Mouse (Mus musculus) CH12.LX (cell line): ENCODE measurements at regions not wholly inside any gene's neighbourhood (a gene's known extent, or its start where the extent isn't known, plus 50 kb on each side); places are given as distances from the start of the nearest gene placed in this dataset.

ENCODE experiments used
- DNase-seq: peaks from one replicate; pipeline ENCODE4 v3.0.0-alpha.2; 2013; ENCODE audit errors: extremely low read depth
- H3K27ac ChIP-seq: 2 replicates; pipeline ENCODE4 v1.5.1; 2012; ENCODE audit warnings: low read depth, mild to moderate bottlenecking, control low read depth, moderate library complexity; ENCODE audit not compliant: insufficient read depth
- H3K27me3 ChIP-seq: replicated peaks from 2 replicates; pipeline ENCODE3; 2012; ENCODE audit warnings: inconsistent platforms
- H3K36me3 ChIP-seq, 2 experiments: replicated peaks in 1 of 2; 2 replicates each; pipeline versions ENCODE3 to v1.6.1; 2012; ENCODE audit warnings: inconsistent platforms in 1 of 2, low read length in 1 of 2, mild to moderate bottlenecking in 1 of 2, mixed read lengths in 1 of 2, moderate library complexity in 1 of 2; ENCODE audit not compliant: control insufficient read depth in 1 of 2, insufficient read depth in 1 of 2
- H3K4me1 ChIP-seq, 2 experiments: 2 replicates each; pipeline ENCODE4 v1.6.1; 2012; ENCODE audit warnings: inconsistent platforms in 1 of 2, moderate library complexity in 1 of 2; ENCODE audit not compliant: insufficient read depth in 2 of 2, control insufficient read depth in 1 of 2
- H3K4me2 ChIP-seq: 2 replicates; pipeline ENCODE4 v1.6.1; 2012; ENCODE audit warnings: low read depth, mild to moderate bottlenecking, control low read depth; ENCODE audit not compliant: poor library complexity, insufficient read depth, severe bottlenecking
- H3K4me3 ChIP-seq, 3 experiments: fragments of 150-350 bp in 1 of 3; sonication (generic) in 1 of 3; replicated peaks in 1 of 3; 2 replicates each; pipeline versions ENCODE3 to v1.5.1; 2011 to 2012; ENCODE audit warnings: low read depth in 2 of 3, low read length in 2 of 3, mild to moderate bottlenecking in 2 of 3, moderate library complexity in 2 of 3, control low read depth in 1 of 3, improper control_type of control experiment in 1 of 3, inconsistent platforms in 1 of 3, mixed read lengths in 1 of 3; ENCODE audit not compliant: poor library complexity in 1 of 3
- H3K79me2 ChIP-seq: replicated peaks from 2 replicates; pipeline ENCODE4 v1.6.1; 2012; ENCODE audit warnings: mild to moderate bottlenecking, moderate library complexity; ENCODE audit not compliant: control insufficient read depth, poor library complexity, insufficient read depth, severe bottlenecking; ENCODE audit errors: extremely low read depth
- H3K9ac ChIP-seq: 2 replicates; pipeline ENCODE4 v1.6.1; 2012; ENCODE audit warnings: low read depth, mild to moderate bottlenecking, control low read depth, moderate library complexity; ENCODE audit not compliant: insufficient read depth
- H3K9me3 ChIP-seq: replicated peaks from 2 replicates; pipeline ENCODE3; 2012; ENCODE audit warnings: low read length, inconsistent platforms, mixed read lengths
- BHLHE40 ChIP-seq: IDR thresholded peaks from 2 replicates; pipeline ENCODE4 v1.6.1; 2011; ENCODE audit warnings: mild to moderate bottlenecking, low read depth, low read length, improper control_type of control experiment
- CHD1 ChIP-seq: IDR thresholded peaks from 2 replicates; pipeline ENCODE4 v1.6.1; 2012; ENCODE audit warnings: low read depth, low read length, improper control_type of control experiment, inconsistent platforms
- E2F4 ChIP-seq: IDR thresholded peaks from 2 replicates; pipeline ENCODE4 v1.6.1; 2011; ENCODE audit warnings: low read depth, low read length, improper control_type of control experiment; ENCODE audit not compliant: insufficient replicate concordance
- ETS1 ChIP-seq: conservative IDR thresholded peaks from 2 replicates; pipeline ENCODE4 v1.6.1; 2012; ENCODE audit warnings: low read depth, mild to moderate bottlenecking, inconsistent platforms, low read length, improper control_type of control experiment, moderate library complexity
- GABPA ChIP-seq: IDR thresholded peaks from 2 replicates; pipeline ENCODE4 v1.6.1; 2012; ENCODE audit warnings: low read depth, low read length, improper control_type of control experiment, inconsistent platforms; ENCODE audit not compliant: insufficient replicate concordance
- HCFC1 ChIP-seq: IDR thresholded peaks from 2 replicates; pipeline ENCODE4 v1.6.1; 2012; ENCODE audit warnings: low read depth, mild to moderate bottlenecking, inconsistent platforms, low read length, improper control_type of control experiment
- JUN ChIP-seq: IDR thresholded peaks from 2 replicates; pipeline ENCODE4 v1.6.1; 2011; ENCODE audit warnings: low read depth, mild to moderate bottlenecking, low read length, improper control_type of control experiment, moderate library complexity; ENCODE audit not compliant: insufficient read depth
- JUND ChIP-seq: conservative IDR thresholded peaks from 2 replicates; pipeline ENCODE4 v1.6.1; 2011; ENCODE audit warnings: low read depth, low read length, improper control_type of control experiment
- KAT2A ChIP-seq: IDR thresholded peaks from 2 replicates; pipeline ENCODE4 v1.6.1; 2012; ENCODE audit warnings: low read length, improper control_type of control experiment, inconsistent platforms; ENCODE audit not compliant: insufficient replicate concordance
- MAX ChIP-seq: IDR thresholded peaks from 2 replicates; pipeline ENCODE4 v1.6.1; 2011; ENCODE audit warnings: low read length, improper control_type of control experiment
- MXI1 ChIP-seq: IDR thresholded peaks from 2 replicates; pipeline ENCODE4 v1.6.1; 2011; ENCODE audit warnings: mild to moderate bottlenecking, low read depth, low read length, improper control_type of control experiment
- MYC ChIP-seq: IDR thresholded peaks from 2 replicates; pipeline ENCODE4 v1.6.1; 2011; ENCODE audit warnings: low read depth, mild to moderate bottlenecking, improper control_type of control experiment, low read length
- NRF1 ChIP-seq: IDR thresholded peaks from 2 replicates; pipeline ENCODE4 v1.6.1; 2014; ENCODE audit warnings: low read depth, mild to moderate bottlenecking, inconsistent platforms, low read length, improper control_type of control experiment, moderate library complexity
- PAX5 ChIP-seq: IDR thresholded peaks from 2 replicates; pipeline ENCODE4 v1.6.1; 2012; ENCODE audit warnings: low read length, inconsistent platforms, mixed read lengths
- POLR2A ChIP-seq: IDR thresholded peaks from 2 replicates; pipeline ENCODE4 v1.6.1; 2011; ENCODE audit warnings: low read depth, mild to moderate bottlenecking, improper control_type of control experiment, low read length
- POLR2AphosphoS2 ChIP-seq: IDR thresholded peaks from 2 replicates; pipeline ENCODE4 v1.6.1; 2011; ENCODE audit warnings: low read depth, low read length, improper control_type of control experiment
- RAD21 ChIP-seq: IDR thresholded peaks from 2 replicates; pipeline ENCODE4 v1.6.1; 2011; ENCODE audit warnings: low read depth, mild to moderate bottlenecking, low read length, improper control_type of control experiment, moderate library complexity
- RCOR1 ChIP-seq: conservative IDR thresholded peaks from 2 replicates; pipeline ENCODE4 v1.6.1; 2012; ENCODE audit warnings: low read depth, mild to moderate bottlenecking, inconsistent platforms, low read length, improper control_type of control experiment
- SIN3A ChIP-seq: IDR thresholded peaks from 2 replicates; pipeline ENCODE4 v1.6.1; 2012; ENCODE audit warnings: low read length, improper control_type of control experiment, inconsistent platforms
- TBP ChIP-seq: conservative IDR thresholded peaks from 2 replicates; pipeline ENCODE4 v1.6.1; 2011; ENCODE audit warnings: low read depth, low read length, improper control_type of control experiment
- UBTF ChIP-seq: IDR thresholded peaks from 2 replicates; pipeline ENCODE4 v1.6.1; 2012; ENCODE audit warnings: low read depth, mild to moderate bottlenecking, inconsistent platforms, low read length, improper control_type of control experiment, moderate library complexity
- USF2 ChIP-seq: conservative IDR thresholded peaks from 2 replicates; pipeline ENCODE4 v1.6.1; 2011; ENCODE audit warnings: low read depth, low read length, improper control_type of control experiment
- ZC3H11A ChIP-seq: IDR thresholded peaks from 2 replicates; pipeline ENCODE4 v1.6.1; 2012; ENCODE audit warnings: low read depth, mild to moderate bottlenecking, inconsistent platforms, low read length, improper control_type of control experiment
- ZKSCAN1 ChIP-seq: IDR thresholded peaks from 2 replicates; pipeline ENCODE4 v1.6.1; 2012; ENCODE audit warnings: low read depth, inconsistent platforms, low read length, improper control_type of control experiment, borderline replicate concordance
- ZMIZ1 ChIP-seq: IDR thresholded peaks from 2 replicates; pipeline ENCODE4 v1.6.1; 2012; ENCODE audit warnings: low read depth, mild to moderate bottlenecking, inconsistent platforms, low read length, improper control_type of control experiment
- dilution Hi-C: fragments of 300-500 bp; cut with MboI; formaldehyde crosslinking; loops from 2 replicates; pipeline ENCODE4 v1.14.3; 2020; ENCODE audit warnings: low sequenced_read_pairs; ENCODE audit not compliant: extremely low pct_unique_long_range_greater_than_20kb, extremely low pct_ligation_motif_present
- in situ Hi-C: fragments of 300-500 bp; cut with MboI; formaldehyde crosslinking; loops from 3 replicates; pipeline ENCODE4 v1.14.3; 2019; ENCODE audit warnings: low sequenced_read_pairs, low pct_ligation_motif_present, low pct_unique_long_range_greater_than_20kb, mixed read lengths

DNA sequence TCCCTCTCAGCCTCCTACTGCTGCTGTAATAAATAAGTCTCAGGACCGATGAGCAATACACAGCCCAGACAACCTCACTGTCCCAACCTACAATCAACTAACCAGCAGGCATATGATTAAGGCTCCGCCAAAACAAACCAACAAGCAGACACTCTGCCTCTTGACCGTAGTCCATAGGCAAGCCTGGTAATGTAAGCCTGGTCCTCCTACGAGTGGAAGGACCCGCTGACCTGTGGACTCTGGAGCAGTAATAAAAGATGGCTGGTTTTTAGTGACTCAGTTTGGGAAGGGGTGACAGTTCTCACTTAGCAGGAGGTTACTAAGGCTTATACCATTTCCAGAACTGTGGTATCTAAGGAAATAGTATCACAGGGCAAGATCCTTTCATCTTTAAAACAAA lies 53.4 kb downstream of the Gm47996 start:
- in situ Hi-C loops, result no loop called here

DNA sequence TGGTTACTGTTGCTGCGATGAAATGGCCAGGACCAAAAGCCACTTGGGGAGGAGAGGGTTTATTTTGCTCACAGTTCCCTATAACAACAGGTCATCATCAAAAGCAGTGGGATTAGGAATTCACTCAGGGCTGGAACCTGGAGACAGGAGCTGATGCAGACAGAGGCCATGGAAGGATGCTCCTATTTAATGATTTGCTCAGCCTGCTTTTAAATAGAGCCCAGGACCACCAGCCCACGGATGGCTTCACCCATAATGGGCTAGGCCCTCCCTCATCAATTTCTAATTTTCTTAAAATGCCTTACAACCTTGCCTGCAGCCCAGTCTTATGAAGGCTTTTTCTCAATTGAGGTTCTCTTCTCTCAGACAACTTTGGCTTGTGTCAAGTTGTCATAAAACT lies 53.9 kb downstream of the Gm47996 start:
- H3K79me2 ChIP-seq, result no peaks in the 10 kb centered on the region
- no peak overlapping the region for H3K27ac ChIP-seq
- dilution Hi-C loops (no loop called here), in situ Hi-C loops (no loop called here)
- no peak overlapping the region for H3K4me2 ChIP-seq
- no peaks in the 10 kb centered on the region for H3K36me3 ChIP-seq
- no peak overlapping the region for H3K4me3 ChIP-seq
- no peak for DNase-seq
- TF ChIP-seq POLR2AphosphoS2 (no peak), KAT2A (no peak), JUN (no peak), E2F4 (no peak), GABPA (no peak), ZKSCAN1 (no peak), ZC3H11A (no peak), TBP (no peak), RAD21 (no peak), SIN3A (no peak)
- no peaks in the 10 kb centered on the region for H3K9me3 ChIP-seq
- no peak overlapping the region for H3K9ac ChIP-seq
- peaks cover under 1 to 13% of the 10 kb centered on the region in 2 experiments for H3K4me1 ChIP-seq
- H3K27me3 ChIP-seq, result no peaks in the 10 kb centered on the region

More for the DNA sequence above, 53.4 kb downstream of the Gm47996 start:
- Histone ChIP-seq H3K79me2 (no peaks in the 10 kb centered on the region), H3K4me2 (no peak overlapping the region), H3K9me3 (no peaks in the 10 kb centered on the region), H3K36me3 (no peaks in the 10 kb centered on the region), H3K9ac (no peak overlapping the region), H3K27me3 (no peaks in the 10 kb centered on the region), H3K27ac (no peak overlapping the region), H3K4me1 (peaks cover 5 to 18% of the 10 kb centered on the region in 2 experiments), H3K4me3 (no peak overlapping the region)
- dilution Hi-C loops, result no loop called here
- TF ChIP-seq GABPA, result no peak
- no peak for TF ChIP-seq TBP
- no peak for TF ChIP-seq ETS1
- TF ChIP-seq POLR2A, result no peak
- no peak for TF ChIP-seq JUND
- no peak for TF ChIP-seq MYC
- TF ChIP-seq RCOR1, result no peak
- TF ChIP-seq BHLHE40, result no peak
- TF ChIP-seq ZMIZ1, result no peak
- no peak for TF ChIP-seq MXI1
- TF ChIP-seq RAD21, result no peak
- no peak for TF ChIP-seq SIN3A
- TF ChIP-seq MAX, result no peak
- no peak for TF ChIP-seq CHD1
- no peak for TF ChIP-seq UBTF
- no peak for TF ChIP-seq PAX5
- no peak for TF ChIP-seq NRF1
- no peak for TF ChIP-seq HCFC1
- no peak for TF ChIP-seq USF2
- TF ChIP-seq ZKSCAN1, result no peak
- no peak for DNase-seq
